Mouse (Mus musculus): Measurements from ENCODE around the gene Ly6g6f. TPM values are rescaled to one million over a fixed set of nuclear protein-coding genes. Genes with fewer than 3 reads are reported as not detected.
"Not testable (repeated sequence)": the region's sequence is repeated elsewhere in the genome, so short reads cannot be mapped to it uniquely, and the experiment has no call there.

The Ly6g6f gene
- polyA plus RNA-seq, 3 experiments from 2014 or later: not detected

DNA sequence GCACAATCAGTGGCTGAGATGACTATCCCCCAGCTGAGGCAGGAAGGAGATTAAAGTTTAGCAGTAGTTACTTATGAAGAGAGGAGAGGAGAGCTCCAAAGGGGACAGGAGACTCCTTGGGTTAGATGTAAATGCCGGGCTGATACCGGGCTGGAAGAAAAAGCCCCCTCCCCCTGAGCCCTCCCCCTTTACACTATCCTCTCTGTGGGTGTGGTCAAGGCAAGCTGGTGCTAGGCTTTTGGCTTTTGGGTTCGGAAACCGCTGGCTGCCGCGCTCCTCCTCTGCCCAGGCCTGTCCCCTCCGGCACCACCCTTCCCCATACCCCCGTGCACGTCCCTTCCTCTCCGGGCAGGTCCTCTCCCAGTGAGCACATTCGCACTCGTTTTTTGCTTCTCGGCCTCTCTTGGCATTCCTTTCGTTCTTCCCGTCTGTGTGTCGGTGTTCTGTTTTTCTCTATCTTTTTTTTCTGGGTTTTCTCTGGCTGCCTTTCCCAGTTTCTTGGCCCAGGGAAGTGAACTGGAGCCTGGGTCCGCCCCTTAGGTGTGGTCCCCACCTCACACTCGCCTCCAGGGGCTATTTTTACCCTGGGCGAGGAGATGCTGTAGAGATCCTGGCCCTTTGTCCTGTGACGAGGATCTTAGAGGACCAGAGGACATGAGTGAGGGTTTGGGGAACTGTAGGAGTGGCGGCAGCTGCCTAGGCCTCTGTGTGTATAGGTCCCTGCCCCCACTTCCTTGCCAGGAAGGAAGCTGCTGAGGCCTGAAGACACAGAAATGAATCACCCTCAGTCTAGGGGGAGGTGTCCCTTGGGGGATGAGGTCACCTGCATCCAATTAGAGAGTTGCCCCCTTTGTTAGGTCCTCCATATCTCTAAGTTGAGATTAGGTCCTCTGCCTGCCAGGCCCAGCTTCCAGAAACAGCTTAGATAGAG is 34.0 kb downstream of the Ly6g6f start:
- ATAC-seq: peak; percentile 82

DNA sequence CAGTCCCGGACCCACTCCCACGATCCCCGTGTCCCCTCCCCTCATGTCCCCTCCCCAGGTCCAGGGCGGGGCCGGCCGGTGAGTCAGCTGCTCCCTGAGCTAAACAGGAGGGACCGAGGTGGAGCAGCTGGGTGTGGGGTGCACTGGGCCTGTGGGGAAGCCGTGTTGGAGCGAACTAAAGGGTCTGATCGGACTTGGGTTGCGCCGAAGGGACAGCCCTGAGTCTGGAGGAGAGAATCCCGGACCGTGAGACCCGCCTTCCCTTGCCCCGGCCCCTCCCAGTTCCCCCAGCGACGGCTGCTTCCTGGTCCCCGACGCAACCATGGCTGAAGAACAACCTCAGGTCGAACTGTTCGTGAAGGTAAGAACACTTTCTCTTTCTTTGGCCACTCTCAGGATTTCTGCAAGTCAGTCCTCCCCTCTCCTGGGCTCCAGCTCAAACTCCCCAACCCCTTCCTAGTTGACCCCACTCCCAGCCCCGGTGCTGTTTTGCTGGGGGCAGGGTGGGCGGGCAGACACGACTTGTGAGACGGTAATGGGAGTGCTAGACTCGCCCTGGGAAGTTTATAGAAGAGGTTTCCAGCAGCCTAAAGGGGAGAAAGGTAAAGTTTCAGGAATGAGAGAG is 35.2 kb downstream of the Ly6g6f start:
- ATAC-seq: no peak

DNA sequence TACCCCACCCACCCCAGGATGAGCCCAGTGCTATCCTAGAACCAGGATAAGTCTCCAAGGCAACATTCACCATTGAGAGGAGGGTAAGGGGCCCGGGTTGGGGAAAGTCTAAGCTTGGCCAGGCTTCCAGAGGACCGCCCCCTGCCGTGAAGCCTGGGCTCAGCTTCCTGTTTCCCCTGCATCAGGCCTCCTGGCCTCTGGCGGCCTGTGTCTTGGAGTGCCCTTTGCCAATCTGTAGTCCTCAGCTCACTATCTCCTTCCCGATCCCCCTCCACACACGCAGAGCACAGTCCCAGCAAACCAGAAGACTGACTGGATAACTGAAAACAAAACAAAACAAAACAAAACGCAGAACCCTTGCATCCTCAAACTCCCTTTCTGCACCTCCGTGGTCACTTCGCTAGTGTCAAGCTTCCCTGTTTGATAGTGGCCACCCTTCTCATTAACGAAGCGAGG is 35.8 kb downstream of the Ly6g6f start, which contains the start of gene Clic1:
TSS of gene Clic1 (plus strand) at position 406 of the 456 bp plus-strand sequence.
- ATAC-seq: no peak

DNA sequence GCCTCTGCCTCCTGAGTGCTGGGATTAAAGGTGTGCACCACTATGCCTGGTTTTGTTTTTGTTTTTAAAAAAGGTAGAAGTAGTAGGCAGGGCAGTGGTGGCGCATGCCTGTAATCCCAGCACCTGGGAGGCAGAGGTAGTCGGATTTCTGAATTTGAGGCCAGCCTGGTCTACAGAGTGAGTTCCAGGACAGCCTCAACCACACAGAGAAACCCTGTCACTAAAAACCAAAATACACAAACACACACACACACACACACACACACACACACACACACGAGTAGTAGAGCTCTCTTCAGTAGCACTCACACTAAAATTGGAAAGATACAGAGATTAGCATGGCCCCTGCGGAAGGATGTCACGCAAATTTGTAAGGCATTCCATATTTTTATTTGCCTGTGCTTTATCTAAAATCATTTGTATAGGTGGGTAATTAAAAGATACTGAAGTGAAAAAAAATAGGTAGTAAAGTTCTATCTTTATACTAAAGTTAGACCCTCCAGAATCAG is 36.4 kb downstream of the Ly6g6f start:
- no peak for ATAC-seq

DNA sequence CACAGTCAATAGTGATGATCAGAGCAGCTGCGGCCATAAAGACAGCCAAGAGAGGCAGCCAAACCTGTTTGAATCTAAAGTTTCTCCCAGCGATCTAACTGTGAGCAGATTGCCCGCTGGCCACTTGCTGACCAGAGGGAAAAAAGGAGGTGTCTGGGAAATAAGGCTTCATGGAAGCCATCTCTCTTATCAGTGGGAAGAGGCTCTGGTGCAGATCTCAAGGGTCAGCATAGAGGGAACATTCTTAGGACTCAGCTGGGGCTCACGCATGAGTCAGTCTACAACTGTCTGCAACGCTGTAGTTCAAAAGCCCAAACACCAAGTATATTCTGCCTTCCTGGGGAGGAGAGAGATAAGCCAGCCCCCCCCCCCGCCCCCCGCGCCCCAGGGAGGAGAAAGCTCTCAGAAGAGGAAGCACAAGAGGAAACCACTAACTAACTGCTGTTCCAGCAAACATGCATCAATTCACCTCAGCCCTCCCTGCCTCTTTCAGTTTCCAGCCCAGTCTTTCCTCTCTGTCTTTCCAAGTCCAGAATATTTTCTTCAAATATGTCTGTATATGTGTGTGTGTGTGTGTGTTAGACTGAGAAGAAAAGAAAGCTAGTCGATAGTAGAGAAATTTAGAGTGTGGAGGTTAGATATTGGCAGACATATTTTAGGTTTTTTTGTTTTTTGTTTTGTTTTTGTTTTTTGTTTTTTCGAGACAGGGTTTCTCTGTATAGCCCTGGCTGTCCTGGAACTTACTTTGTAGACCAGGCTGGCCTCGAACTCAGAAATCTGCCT is 37.1 kb downstream of the Ly6g6f start:
- ATAC-seq: peak; percentile 18

DNA sequence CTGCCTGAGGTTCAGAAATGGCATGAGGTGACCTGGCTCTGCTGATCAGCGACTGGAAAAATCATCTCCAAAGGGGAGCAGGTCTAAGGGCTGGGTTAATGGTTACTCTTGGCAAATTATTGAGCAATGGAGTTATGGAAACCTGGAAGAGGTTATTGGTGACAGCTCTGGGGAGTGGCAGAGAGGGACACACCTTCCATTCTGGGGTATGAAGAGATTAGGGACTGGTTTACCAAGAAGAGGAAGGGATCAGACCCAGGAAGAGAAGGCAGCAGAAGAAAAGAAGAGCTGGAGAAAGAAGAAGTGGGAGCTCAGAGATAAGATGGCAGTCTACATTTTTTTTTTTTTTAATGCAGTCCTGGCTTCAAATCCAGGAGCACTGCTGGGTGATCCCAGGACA is 37.7 kb downstream of the Ly6g6f start:
- ATAC-seq: no peak

DNA sequence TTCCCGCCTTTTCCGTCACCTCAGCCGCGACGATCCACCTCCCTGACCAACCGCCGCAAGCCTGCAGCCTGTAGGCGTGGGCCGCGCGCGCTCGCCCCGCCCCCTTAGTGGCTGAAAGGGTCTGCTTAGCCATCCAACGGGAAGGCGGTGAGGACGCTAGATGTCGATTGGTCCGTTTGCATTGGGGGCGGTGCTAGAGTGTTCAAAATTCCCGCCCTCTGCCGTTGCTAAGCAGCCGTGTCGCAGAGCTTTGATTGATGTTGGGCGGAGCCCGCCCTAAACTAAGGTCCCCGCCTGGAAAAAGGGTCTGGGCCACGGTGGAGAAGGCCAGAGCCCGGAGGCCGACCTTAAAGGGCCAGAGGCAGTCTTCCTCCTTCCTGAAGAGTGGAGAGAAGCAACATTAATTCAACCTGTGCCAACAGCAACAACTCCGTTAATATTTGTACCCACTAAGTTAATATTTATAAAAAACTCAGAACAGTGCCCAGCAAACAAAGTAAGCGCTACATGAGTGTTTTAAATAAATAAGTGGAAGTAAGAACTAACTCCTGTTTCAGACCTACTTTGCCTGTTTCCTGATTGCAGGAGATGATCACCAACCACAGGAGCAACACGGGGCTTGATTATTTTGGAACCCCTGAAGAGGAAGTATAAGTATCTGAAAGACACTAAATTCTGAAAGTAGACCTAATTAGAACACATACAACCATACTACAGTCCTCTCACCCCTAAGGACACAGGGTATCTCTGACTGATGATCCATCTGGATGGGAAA is 38.5 kb downstream of the Ly6g6f start, which contains the start of gene Msh5:
TSS of gene Msh5 (minus strand) at position 65 of the 775 bp plus-strand sequence.
- peak; percentile 87 for ATAC-seq

DNA sequence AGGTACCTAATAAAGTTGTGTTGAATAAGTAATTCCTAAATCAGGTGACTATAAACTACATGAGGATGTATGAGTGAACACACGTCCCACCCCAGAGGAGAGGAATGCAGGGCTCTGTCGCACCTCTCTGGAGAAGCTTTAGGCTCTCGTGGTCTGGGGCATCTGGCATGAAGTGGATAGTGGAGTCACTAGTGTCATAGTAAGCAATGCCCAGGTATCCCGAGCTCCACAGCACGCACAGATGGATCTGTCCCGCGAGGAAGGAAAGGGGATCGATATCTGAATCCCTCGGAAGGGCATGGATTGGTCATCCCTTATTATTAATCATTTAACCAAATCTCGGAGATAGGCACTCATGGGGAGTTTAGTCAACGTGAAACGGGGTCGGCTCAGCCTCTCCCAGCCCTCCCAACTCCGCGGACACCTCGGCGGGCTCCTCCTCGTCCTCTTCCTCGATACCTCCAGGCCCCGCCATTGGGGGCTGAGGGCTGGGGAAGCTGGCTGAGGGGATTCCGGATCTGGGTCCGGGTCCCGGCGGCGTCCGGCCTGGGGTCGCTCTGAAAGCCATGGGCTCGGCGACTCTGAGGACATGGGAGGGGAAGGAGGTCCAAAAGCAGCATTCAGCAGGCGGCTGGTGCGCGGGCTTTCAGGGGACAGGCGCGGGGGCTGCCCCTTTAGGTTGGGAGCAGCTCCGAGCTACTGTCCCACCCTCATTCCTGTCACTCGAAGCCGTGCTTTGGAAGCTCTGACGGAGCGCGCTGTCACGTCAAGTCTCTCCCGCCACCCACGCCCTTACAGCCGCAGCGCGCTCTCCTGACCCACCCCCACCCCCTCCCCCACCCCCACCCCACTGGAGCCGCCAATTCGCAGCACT is 39.4 kb downstream of the Ly6g6f start:
- ATAC-seq: no peak

DNA sequence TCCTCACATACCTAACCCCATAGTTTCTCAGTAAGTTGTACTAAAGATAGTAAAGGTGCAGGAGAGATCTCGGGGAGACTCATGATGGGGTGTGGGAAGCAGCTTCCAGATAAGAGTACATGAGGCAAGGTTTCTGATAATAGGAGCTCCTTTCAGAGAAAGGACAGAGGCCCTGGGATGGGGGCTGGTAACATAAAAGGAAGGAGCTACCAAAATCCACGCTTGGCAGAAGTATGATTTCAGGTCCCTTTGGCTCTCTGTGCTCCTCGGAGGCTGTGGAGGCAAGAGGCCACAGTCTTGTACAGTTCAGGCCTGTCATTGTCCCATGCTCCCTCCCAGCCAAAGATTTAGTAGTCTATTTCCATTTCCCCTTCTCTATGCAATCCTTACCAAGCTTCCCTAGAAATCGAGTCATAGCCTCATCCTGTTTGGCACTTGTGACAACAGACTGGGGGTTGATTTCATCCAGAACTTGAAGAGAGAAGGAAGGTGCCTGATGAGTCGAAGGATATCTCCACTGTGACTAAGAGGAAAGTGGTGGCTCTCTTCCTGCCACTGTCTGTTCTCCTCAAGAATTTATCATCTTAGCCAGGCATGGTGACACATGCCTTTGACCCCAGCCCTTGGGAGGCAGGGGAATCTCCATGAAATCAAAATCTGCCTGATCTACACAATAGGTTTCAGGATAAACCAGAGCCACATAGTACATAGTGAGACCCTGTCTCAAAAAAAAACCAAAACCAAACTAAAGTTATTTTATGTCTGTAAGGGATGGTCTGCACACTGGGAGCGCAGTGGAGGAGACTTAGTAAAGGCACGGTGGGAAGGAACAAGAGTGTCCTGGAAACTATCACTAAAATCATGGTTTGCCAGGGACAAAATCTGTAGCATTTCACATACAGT is 40.3 kb downstream of the Ly6g6f start:
- ATAC-seq: no peak

DNA sequence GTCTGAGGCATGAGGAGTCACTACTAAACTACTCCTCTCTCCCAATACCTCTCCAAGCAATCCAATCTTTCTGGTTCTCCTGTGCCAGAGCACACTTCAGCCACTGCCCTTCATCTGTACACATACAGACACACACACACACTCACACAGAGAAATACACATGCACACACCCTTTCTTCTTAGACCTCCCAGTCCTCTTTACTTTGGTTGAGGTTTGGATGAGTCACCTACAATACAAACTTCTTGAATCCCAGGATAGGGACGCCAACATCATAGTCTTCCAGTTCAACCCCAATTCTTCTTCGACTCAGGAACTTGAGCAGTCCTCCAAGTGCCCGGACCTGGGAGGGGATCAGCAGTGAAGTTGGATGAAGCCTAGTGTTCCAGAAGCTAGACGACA is 41.6 kb downstream of the Ly6g6f start:
- ATAC-seq: no peak

DNA sequence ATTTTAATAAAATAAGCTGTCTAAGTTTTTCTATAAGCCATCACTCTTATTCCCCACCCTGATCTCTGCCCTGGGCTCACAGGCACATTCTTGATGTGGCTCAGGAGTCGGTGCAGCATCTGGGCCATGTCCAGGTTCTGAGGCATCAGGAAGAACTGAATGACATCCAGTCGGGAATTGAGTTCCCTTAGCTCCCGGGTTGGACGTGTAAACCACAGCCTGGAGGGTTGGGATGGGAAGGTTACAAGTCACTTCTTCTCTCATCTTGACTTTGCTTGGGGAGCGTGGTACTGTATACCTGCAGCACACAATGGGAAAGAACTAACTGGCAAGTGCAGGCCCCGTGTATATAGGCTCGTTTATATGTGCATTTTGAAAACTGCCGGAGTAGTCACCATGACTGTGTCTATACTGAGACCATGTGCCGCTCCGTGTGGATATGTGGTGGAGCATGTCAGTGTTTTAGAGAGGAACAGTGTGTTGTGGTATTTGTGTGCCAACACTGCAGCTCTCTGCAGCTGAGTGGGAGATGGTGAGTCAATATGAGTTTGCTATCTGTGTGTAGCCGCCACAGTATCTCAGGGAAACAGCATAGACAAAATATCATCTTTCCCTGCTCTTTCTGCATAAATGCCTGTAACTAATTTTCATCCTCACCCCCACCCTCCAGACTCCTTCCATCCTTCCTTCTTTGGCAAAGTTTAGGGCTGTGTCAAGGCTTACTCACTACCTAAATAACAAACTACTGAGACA is 46.1 kb downstream of the Ly6g6f start:
- ATAC-seq: no peak

DNA sequence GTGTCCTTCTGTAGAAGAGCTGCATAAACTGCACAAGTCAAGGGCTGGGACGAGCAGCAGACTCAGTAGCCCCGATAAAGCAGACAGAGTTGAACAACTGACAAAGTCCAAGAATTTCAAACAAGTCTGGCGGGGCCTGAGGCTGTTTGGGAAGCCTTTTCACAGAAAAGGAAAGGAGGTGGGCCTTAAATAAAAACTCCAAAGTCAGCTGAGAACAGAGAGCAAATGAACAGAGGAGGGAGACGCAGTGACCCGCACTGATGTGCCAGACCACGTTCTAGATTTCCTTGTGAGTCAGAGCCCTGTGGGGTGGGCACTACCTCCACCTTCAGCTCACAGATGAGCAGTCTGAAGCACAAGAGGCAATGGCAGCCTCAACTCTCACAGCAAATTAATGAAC is 50.5 kb downstream of the Ly6g6f start:
- ATAC-seq: no peak

DNA sequence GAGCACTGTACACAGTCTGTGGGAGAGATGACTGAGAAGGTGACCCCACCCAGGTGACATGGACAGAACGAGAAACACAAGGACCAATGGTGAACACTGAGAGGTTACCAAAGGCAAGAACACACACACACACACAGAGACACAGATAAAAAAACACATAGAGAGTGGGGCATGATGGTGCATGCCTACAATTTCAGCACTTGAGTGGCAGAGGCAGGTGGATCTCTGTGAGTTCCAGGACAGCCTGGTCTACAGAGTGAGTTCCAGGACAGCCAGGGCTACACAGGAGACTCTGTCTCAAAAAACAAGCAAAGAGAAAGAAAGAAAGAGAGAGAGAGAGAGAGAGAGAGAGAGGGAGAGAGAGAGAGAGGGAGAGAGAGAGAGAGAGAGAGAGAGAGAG is 51.7 kb downstream of the Ly6g6f start:
- ATAC-seq: not testable (repeated sequence)

DNA sequence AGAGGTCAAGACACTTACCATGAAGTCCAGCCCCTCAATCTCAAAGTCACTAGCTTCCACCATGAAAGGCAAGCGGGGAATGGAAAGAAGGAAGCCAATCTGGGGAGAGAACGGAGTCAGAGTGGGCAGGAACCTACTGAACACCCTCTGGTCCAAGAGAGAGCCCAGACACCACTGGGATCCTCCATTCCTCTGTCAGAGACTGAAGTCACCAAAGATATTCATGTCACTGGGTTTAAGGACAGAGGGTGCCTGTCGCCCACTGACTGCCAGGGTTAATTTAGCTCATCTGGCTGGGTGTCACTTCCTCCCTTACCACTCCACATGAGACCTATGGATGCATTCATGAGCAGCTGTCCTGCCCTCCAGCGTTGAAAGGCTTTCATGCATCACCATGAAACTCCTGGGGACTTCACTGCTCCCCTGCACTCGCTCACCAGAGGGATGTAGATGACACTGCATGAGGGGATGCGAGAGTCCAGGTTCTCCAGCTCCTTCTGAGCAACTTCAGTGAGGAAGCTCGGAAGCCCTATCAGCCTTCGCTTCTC is 53.0 kb downstream of the Ly6g6f start:
- no peak for ATAC-seq

DNA sequence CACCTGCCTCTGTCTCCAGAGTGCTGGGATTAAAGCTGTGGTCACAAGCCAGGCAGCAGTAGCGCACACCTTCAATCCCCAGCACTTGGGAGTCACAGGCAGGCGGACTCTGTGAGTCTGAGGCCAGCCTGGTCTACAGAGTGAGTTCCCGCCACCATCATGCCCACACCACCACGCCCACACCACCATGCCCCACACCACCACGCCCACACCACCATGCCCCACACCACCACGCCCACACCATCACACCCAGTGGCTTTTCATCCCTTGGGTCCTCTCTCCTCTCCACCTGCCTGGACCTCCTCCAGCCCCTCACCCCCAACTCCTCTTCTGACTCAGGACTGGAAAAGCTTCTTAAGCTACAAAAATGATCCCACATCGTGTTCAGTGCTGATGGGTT is 53.5 kb downstream of the Ly6g6f start:
- no peak for ATAC-seq

DNA sequence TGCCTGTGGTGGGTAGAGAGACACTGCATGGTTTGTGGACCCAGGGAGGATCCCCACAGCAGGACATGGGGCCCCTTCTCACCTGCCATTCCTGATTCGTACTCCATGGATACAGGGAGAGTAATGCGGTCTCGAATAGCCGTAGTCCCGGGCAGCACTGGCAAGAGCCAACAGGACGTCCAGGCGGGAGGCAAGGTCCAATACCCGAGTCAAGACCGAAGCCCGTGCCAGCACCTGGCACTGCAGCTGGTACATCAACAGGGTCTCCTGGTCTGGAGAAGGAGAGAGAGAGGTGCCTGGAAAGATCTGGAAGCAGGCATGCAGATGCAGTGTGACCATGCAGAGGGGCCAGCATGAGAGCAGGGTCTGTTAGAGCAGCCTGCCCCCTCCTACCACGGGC is 54.1 kb downstream of the Ly6g6f start:
- no peak for ATAC-seq

Measured in inflammation-experienced regulatory T-cells, adult 6 months (primary cell).